Mouse (Mus musculus): Measurements from ENCODE around the gene Heatr5a.
A peak's percentile ranks its signal among the peaks of the same experiment; 100 is the strongest.

Heatr5a gene

DNA sequence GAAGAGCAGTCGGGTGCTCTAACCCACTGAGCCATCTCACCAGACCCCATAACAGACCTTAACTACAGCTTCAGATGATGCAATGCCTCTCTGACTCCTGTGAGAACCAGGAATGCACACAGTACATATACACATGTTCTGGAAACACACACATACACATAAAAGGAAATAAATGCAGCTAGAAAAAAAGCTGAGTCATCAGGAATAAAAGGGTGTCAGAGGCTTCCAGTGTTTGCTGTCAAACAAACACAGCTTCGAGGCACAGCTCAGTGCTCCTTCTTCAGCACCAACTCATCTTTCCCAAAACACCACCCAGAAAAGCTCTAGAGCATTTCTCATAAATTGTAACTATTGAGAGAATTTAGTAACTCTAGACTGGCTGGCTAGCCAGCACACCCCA is 86.3 kb downstream of the Heatr5a start:
- DNase-seq (ENCODE audit: low spot score): no peak

DNA sequence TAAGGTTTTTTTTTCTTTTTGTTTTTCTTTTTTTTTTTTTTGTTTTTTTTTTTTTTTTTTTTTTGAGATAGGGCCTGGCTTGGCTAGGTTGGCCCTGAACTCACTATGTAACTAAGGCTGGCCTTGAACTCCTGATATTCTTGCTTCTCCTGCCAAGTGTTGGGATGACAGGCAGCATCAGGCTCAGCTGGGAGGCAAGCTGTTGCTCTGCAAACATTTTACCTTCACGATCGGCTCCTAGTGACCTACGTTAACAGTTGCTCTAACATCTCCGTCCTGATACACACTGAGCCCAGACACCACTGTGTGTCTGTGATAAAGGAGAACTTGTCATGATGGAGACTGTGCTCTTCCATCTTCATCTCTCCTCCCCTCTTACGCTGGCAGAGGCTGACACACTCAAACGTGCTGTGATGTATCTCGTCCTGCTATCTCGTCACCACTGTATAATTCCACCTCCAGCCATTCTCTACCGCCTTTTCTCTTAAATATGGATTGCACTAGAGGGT is 87.8 kb downstream of the Heatr5a start:
- DNase-seq (ENCODE audit: low spot score): no peak

DNA sequence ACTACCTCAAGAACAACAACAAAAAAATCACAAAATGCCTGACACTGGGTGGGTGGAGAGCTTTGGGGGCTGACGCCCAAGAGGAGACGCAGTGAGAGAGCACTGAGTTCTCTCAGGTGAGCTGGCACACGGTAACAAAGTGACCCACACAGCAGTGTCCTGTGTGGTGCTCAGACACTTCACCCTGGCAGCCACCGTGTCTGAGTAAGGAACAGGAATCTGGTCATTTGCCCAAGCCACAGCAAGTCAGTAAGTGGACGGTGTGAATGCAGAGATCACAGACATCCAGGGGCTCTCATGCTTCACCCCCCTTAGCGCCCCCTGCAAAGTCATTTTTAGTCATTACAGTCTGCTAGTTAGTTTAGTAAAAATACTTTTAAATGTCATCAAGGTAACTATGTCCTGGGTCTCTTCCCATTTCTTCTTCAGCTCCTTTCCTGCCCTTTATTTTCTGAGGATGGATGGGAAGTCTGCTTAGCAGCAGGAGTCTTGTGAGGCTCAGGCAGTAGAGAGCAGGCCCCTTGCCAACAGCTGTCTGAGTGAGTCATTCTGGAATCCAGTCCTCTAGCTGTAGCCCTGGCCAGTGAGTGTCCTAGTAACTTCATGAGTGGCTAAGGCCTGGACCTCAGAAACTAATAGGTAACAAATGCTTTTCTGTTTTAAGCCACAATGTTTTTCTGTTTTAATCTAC is 88.4 kb downstream of the Heatr5a start:
- DNase-seq (ENCODE audit: low spot score): no peak

DNA sequence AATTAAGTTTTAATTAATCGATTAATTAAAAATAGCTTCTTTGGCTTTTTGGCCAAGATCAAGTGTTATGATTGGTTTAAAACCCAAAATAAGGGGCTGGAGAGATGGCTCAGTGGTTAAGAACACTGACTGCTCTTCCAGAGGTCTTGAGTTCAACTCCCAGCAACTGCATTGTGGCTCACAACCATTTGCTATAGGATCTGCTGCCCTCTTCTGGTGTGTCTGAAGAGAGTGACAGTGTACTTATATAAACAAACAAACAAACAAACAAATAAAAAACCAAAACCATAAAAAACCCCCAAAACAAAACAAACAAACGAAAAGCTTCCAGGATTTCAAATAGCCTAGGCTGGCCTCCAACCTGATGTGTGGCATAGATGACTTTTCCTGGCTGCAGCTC is 89.3 kb downstream of the Heatr5a start:
- DNase-seq (ENCODE audit: low spot score): no peak

DNA sequence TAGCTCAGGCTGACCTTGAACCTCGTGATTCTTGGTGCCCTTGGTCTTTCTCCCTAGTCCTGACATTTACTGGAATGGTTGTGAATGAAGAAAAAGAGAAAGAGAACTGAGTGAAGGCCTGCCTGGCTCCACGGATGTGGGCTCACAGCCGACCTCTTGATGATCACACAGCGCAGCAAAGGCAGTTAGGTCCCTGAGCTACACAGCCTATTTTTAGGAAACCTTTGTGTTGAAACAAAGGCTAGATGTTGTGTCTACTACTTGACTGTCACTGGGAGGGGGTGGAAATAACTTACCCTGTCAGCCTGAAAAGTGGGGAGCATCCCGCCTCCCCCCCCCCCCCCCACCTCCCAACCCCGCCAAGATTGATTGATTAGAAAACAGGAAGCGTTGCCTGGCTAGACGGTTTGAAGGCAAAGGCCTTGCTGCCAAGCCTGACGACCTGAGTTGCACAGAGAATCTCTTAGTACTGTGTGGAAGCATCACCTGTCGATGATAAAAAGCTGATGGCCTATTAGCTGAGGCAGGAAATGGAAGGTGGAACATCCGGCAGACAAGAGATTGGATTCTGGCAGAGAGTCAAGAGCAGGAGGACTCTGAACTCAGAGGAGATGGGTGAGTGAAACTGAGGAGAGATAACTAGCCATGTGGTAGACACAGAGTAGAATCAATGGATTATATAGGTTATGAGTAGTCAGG is 99.5 kb downstream of the Heatr5a start:
- no peak for DNase-seq (ENCODE audit: low spot score)

DNA sequence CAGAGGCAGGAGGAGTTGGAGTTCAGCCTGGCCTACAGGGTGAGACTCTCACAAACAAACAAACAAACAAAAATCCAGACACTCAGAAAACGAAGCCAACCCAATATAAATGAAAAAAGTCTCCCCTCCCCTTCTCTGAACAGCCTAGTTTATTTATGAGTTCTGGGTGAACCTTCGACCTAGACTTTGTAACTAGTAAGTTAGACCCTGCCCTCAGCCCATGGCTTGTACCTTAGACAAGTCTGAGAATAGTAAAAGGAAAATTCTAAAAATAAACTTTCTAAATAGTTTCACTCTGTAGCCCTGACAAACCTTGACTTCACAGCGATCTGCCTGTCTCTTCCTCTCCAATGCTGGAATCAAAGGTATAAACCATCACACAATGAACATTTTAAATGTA is 101.6 kb downstream of the Heatr5a start:
- no peak for DNase-seq (ENCODE audit: low spot score)

DNA sequence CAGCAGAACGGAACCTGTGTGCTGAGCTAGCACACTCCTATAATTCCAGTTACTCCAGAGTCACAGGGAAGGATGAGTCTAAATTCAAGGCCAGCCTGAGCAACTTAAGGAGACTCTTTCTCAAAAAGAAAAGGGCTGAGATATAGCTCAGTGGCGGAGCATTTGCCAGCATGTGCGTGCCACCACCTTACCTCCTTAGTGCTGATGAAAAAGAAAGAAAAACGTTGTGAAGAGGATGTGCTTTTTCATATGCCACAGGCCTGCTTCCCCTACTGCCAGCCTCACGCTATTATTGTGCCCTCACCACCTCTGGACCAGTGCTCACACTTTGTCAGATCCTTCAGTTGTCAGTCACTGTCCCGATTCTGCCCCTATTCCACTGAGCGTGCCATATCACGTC is 104.0 kb downstream of the Heatr5a start:
- no peak for DNase-seq (ENCODE audit: low spot score)

DNA sequence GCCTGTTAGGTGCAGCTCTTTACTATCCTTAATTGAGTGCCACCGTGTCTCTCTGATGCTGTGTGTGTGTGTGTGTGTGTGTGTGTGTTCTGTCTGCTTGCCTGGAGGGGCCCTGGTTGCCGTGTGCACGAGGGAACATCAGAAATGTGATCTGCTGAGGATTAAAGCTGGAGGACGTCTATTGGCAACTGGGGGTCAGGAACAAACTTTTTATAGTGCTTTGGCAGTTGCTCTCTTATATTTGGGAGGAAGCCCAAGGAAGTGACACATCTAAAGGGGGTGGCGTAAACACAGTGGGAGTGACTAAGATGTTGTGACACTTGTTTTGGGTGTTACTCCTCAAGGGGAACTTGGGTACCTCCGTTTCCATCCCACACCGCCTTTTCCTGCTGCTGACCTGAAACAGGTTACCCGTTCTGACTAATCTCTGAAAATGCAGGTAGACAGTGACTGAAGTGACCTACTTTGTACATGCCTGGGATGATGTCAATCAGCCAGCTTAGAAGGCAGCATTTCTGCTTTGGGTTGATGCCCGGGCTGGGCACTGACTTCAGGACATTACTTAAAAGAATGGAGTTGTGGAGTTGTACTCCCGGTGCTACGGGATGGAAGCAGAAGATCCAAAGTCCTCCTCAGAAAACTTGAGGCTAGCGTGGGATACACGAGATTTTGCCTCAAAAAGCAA is 104.8 kb downstream of the Heatr5a start:
- DNase-seq (ENCODE audit: low spot score): no peak

DNA sequence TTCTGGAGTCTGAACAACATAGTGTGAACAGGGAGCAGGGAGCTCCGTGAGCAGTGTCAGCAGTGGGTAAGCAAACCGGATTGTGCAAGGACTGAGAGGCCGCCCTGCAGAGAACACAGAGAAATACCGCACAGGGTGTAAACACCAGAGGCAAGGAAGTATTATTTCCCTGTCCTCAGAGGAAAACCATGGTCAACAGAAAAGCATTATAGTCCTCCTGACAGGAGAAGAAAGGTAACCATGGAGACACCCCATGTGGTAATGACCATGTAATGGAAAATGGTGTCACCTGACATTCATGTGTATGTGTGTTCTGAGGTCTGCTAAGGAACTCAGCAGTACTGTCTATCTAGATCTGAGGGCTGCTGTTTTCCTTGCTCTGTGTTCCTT is 105.3 kb downstream of the Heatr5a start:
- peak; percentile 69 for DNase-seq (ENCODE audit: low spot score)

DNA sequence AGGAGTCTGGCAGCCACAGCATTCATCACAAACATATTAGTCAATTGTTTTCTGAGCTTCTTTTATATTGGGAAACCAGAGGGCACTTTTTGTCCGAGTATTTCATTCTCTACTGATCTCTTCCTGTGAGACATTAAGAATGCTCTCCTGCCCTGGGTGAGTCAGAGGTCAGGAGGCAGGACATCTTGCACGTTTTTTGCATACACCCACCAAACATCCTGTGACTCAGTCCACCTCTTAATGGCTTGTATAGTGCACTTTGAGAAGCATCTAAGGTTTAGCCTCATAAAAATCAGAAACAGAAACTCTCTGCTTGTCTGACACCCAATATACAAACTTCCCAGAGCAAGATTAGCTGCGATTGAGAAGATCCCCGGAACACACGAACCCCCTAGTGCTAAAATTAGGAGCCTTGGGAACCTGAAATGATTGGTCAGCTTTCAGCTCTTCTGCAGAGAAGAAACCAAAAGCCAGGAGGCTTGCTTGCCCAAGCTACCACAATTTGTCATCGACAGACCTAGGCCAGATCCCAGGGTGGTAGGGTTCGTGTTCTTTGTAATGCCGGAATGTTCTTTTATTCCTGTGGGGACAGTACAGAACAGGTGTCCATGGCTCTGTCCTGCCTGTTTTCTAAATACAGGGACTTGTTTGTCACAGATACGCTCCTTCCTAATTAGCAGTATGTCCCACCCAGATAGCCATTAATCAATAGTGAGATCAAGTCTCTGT is 105.9 kb downstream of the Heatr5a start:
- DNase-seq (ENCODE audit: low spot score): no peak

DNA sequence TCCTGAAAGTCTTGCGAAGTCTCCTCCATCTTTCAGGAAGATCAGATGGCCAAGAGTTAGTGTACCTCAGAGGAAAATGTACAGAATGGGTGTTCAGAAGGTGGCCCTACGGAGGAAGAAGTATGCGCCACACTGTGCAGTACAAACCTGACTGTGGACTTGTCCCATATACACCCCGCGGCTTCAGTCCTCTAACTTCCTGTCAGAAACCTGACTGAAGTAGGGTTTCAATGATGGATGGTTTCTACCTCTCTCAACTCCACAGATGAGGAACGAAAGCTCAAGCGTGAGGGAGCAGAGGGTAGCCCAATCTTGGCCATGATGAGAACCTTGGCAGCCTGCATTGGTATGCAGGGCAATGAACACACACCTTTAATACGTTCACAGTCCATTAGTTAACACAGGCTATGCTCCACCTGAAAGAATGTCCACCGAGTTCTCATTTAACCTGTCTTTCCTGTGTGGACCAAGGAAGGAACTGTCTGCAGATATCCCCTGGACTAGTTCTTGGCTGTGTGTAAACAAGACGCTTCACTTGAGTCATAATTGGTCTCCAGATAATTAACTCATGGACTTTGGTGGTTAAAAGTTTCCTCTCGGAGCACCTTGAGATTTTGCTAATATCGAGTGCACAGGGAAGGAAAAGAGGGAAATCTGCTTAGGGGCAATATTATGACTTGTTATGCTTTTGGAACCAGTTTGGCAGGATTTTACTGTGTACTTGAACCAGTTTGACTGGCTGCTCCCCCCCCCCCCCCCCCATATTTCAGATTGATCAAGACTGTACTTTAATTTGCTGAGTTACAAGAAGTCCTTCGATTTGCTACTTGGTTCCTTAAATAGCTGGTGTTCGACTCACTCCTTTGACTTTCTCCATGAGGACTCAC is 107.8 kb downstream of the Heatr5a start:
- DNase-seq (ENCODE audit: low spot score): no peak

DNA sequence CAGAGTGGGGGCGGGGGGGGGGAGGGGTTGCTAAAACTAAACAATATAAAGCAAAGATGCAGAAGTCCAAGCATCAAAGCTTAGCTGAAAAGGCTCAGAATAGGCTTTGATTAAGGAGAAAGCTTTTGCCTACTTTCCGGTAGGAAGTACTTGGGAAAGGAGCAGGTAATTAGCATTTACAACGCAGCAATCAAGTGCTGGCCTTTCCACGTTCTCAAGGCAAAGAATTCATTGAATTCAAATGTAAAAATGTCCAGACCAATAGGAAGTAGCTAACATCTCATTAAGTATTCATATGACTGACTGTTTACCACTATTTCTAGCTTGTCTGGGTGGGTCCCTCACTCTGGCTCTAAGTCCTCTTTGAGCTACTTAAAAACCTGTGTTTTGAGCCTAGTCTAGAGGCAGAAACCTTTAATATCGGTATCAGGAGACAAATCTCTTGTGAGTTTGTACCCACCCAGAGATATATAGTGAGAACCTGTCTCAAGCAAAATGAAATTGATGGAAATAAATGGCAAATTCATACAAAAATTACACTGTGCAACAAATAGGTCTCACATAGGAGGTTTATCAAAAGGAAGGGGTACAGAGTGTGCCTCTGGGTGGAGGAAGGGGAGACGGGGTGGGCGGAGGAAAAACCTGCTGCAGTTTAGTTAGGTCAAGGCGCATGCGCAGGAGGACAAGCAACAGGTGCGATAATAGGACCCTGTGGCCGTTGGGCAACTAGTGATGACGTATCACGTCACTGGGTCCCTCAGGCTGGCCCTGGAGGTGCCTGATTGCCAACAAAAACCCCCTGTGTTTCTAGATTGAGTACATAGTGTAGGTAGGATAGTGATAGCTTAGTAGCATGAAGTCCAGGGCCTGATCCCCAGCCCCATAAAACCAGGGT is 112.7 kb downstream of the Heatr5a start:
- DNase-seq (ENCODE audit: low spot score): no peak

DNA sequence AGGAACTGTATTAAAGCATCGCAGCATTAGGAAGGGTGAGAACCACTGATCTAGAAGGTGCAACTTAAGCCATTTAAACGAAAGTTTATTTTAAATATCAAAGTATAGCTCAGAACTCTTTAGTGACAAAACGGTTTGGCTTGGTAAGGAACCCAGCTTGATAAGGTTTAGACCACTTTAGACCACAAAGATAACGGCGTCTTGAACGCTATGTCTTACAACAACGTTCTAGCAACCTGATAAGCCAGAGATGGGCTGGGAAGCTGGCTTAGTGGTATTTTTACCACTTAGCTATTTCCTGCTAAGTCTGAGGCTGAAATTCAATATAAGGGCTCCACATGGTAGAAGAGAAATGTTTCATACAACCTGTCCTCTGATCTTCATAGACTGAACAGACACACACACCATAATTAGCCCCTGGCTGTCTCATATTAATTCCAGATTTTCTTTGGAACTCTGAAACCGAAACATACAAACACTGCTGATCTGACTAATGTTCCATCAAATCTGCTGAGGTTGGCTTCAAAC is 114.3 kb downstream of the Heatr5a start:
- no peak for DNase-seq (ENCODE audit: low spot score)

DNA sequence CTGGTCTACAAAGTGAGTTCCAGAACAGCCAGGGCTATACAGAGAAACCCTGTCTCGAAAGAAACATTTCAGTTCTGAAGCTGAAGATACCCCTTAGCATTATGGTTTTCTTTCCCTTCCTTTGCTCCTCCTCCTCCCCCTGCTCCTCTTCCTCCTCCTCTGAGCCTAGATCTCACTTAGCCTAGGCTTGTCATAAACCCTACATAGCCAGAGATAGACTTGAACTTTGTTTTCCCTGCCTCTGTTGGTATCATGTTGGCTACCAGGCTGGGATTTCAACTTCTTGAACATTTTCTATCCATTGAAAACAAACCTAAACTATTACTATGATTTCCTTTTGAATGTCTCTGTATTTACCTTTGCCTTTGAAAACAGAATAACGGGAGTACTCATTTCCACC is 115.2 kb downstream of the Heatr5a start:
- no peak for DNase-seq (ENCODE audit: low spot score)

DNA sequence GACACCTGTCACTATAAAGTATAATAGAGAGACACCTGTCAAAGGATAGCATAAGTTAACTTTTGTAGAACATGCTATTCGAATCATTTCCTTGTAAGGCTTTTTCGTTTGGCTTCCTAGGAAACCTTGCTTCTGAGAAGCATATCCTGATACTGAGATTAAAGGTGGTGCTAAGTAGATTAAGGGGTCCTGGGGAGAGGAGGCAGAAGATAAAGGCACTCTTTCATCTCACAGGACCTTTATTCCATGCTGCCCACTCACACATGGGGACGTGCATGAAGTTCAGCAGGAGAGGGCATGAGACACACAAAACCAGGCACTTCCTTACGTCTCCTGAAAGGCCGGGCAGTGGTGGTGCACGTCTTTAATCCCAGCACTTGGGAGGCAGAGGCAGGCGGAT is 115.7 kb downstream of the Heatr5a start:
- DNase-seq (ENCODE audit: low spot score): no peak

DNA sequence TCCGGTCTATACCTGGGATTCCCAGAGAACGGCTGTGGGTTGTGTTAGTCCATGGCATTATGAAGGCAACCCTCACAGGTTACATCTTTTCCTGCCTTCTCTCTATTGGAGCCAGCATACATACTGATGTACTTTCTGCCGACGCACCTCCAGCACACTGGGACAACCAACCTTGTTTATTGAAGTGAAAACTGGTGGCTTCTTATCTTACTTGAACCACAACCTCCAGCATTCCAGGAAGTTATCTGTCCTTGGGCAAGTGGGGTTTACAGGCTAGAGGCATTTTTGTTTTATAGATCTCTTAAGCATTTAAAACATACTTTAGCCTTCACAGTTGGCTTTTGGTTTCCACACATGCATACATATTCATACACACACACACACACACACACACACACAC is 119.5 kb downstream of the Heatr5a start:
- no peak for DNase-seq (ENCODE audit: low spot score)

DNA sequence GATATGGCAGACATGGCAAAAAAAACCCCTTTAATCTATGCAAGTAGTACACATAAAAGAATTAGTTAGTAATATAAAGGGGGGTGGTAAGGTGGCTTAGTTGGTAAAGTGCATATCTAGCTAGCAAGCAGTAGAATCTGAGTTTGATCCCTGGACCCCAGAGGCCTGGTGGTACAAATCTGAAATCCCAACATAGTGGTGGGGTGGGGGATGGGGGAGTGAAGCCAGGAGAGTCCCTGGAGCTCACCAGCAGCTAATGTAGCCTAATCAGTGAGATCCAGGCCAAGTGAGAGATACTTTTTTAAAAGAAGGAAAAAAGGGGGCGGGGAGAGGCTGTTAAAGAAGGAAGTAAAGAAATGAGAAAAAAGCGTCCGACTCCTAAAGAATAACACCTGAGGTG is 120.0 kb downstream of the Heatr5a start:
- DNase-seq (ENCODE audit: low spot score): no peak

DNA sequence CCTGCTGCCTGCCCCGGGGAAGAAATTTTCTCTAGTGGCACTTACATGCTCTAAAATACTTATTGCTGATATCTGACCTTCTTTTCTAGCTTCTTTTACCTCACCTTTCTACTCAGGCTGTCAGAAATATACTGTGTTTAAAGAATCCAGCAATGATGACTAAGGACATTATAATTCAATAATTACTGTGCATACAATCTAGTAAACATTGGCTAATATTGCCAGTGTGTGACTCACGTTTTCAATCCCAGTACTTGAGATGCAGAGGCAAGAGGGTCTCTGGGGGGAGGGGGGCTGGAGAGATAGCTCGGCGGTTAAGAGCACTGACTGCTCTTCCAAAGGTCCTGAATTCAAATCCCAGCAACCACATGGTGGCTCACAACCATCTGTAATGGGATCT is 120.8 kb downstream of the Heatr5a start:
- no peak for DNase-seq (ENCODE audit: low spot score)

DNA sequence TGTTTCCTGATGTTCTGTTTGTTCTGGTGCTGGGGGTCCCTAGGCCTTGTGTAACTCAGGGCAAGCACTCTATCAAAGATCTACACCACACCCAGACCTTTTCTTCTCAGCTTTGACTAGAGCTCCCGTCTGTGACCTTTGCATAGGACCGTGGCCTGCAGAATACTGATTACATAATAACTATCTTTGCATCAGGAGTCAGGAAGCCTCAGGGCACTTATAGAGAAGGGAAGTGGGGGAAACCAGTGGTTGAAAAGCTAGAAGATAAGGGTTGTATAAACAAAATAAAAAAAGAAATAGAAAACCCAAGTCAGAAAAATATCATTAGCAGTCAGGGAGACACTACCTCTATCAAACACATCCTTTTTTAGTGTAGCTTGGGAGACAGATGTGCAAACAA is 121.2 kb downstream of the Heatr5a start:
- DNase-seq (ENCODE audit: low spot score): no peak

Measured in embryo, embryonic 10.5 days (tissue).